Mouse (Mus musculus) bone marrow macrophage, adult 2 months (primary cell): ENCODE measurements at regions not wholly inside any gene's neighbourhood (a gene's known extent, or its start where the extent isn't known, plus 50 kb on each side); places are given as distances from the start of the nearest gene placed in this dataset.

Experiments used
- CTCF ChIP-seq: IDR thresholded peaks from 2 replicates; pipeline ENCODE4 v1.5.1; 2012; ENCODE audit warnings: low read depth, mild to moderate bottlenecking, low read length, moderate library complexity
- POLR2A ChIP-seq: IDR thresholded peaks from 2 replicates; pipeline ENCODE4 v1.6.1; 2012; ENCODE audit warnings: mild to moderate bottlenecking, low read depth, low read length, borderline replicate concordance

DNA sequence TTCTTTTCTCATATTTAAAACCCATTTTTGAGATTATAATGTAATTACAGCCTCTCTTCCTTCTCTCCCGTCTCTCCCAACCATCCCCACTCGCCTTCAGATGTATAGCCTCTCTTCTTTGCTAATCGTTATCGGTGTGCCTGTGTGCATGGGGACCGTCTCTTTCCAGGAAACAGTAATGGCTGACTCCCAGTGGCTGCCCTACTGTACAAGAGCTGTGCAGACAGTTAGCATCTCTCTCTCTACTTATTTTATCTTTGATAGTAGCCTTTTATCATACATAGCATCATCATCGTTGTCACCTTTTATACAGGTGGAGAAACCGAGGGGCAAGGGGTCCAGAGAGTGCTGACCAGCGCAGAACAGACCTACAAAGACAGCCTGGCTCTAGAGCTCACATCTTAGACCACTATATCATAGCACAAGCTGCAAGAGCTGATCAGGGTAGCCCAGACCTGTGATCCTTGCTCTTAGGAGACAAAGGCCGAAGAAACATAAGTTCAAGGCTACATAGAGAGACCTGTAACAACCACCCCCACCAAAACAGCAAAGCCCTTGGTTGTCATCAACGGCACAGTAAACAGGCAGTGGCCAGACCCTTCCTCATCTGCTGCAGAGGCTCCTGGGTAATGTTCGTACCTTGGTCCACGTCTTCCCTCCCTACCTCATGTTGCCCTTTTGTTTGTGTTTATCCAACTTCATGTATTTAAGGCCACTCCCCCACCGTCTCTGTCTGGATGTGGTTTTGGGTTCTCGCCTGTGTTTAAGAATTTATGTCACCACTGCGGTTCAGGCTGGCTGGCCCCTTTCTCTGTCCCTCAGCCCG lies 103.1 kb upstream of the Cpm start:
- TF ChIP-seq POLR2A (no peak), CTCF (no peak)
